Mouse (Mus musculus) MEL (cell line): ENCODE results near the gene Hoxa3. TPM values are rescaled to one million over a fixed set of nuclear protein-coding genes. Genes with fewer than 3 reads are reported as not detected.

Experiments used
- DNase-seq: peaks from one replicate; pipeline ENCODE4 v3.0.0; 2011; ENCODE audit warnings: low read depth, low spot score
- H3K27ac ChIP-seq: 2 replicates; pipeline ENCODE4 v1.5.1; 2012; ENCODE audit warnings: low read depth, mild to moderate bottlenecking, control low read depth, low read length, moderate library complexity; ENCODE audit not compliant: control insufficient read depth
- H3K27me3 ChIP-seq, 2 experiments: fragments of 150-350 bp in 1 of 2; sonication (generic) in 1 of 2; 2 replicates each; pipeline ENCODE4 v1.6.1; 2012; ENCODE audit warnings: low read length in 2 of 2, mild to moderate bottlenecking in 2 of 2, improper control_type of control experiment in 1 of 2, moderate library complexity in 1 of 2; ENCODE audit not compliant: insufficient read depth in 2 of 2, control insufficient read depth in 1 of 2
- H3K36me3 ChIP-seq, 2 experiments: 2 replicates each; pipeline ENCODE4 v1.6.1; 2012 to 2014; ENCODE audit warnings: low read length in 2 of 2, improper control_type of control experiment in 1 of 2, inconsistent platforms in 1 of 2, mild to moderate bottlenecking in 1 of 2; ENCODE audit not compliant: insufficient read depth in 2 of 2, control insufficient read depth in 1 of 2
- H3K4me1 ChIP-seq, 2 experiments: fragments of 150-350 bp in 1 of 2; sonication (generic) in 1 of 2; 2 replicates each; pipeline ENCODE4 v1.6.1; 2012; ENCODE audit warnings: low read length in 2 of 2, improper control_type of control experiment in 1 of 2, mild to moderate bottlenecking in 1 of 2; ENCODE audit not compliant: insufficient read depth in 2 of 2, control insufficient read depth in 1 of 2
- H3K4me3 ChIP-seq, 2 experiments: fragments of 150-350 bp in 1 of 2; sonication (generic) in 1 of 2; 2 replicates each; pipeline ENCODE4 v1.5.1; 2012; ENCODE audit warnings: low read depth in 2 of 2, low read length in 2 of 2, mild to moderate bottlenecking in 2 of 2, moderate library complexity in 2 of 2, control low read depth in 1 of 2, improper control_type of control experiment in 1 of 2; ENCODE audit not compliant: control insufficient read depth in 1 of 2, insufficient read depth in 1 of 2
- H3K79me2 ChIP-seq: 2 replicates; pipeline ENCODE4 v1.6.1; 2012; ENCODE audit warnings: mild to moderate bottlenecking, low read length, moderate library complexity; ENCODE audit not compliant: control insufficient read depth, poor library complexity, insufficient read depth
- H3K9ac ChIP-seq: 2 replicates; pipeline ENCODE4 v1.6.1; 2012; ENCODE audit warnings: low read depth, mild to moderate bottlenecking, control low read depth, low read length, moderate library complexity; ENCODE audit not compliant: control insufficient read depth, poor library complexity, severe bottlenecking
- H3K9me3 ChIP-seq: fragments of 150-350 bp; sonication (generic); replicated peaks from 2 replicates; pipeline ENCODE4 v1.6.1; 2012; ENCODE audit warnings: mild to moderate bottlenecking, low read length, improper control_type of control experiment, moderate library complexity; ENCODE audit not compliant: insufficient read depth
- E2F4 ChIP-seq: IDR thresholded peaks from 2 replicates; pipeline ENCODE4 v1.6.1; 2011; ENCODE audit warnings: low read depth, low read length, improper control_type of control experiment, borderline replicate concordance
- ELF1 ChIP-seq: IDR thresholded peaks from 2 replicates; pipeline ENCODE4 v1.6.1; 2014; ENCODE audit warnings: low read depth, mild to moderate bottlenecking, inconsistent platforms, low read length, improper control_type of control experiment, moderate library complexity
- EP300 ChIP-seq, 2 experiments: IDR thresholded peaks; 2 replicates each; pipeline ENCODE4 v1.6.1; 2011; ENCODE audit warnings: improper control_type of control experiment in 2 of 2, low read length in 2 of 2, low read depth in 1 of 2, mild to moderate bottlenecking in 1 of 2
- ETS1 ChIP-seq: IDR thresholded peaks from 2 replicates; pipeline ENCODE4 v1.6.1; 2012; ENCODE audit warnings: low read depth, mild to moderate bottlenecking, inconsistent platforms, low read length, improper control_type of control experiment, moderate library complexity
- HCFC1 ChIP-seq: IDR thresholded peaks from 2 replicates; pipeline ENCODE4 v1.6.1; 2012; ENCODE audit warnings: low read depth, mild to moderate bottlenecking, inconsistent platforms, low read length, improper control_type of control experiment, moderate library complexity
- KAT2A ChIP-seq: conservative IDR thresholded peaks from 2 replicates; pipeline ENCODE4 v1.6.1; 2012; ENCODE audit warnings: low read depth, low read length, improper control_type of control experiment, inconsistent platforms
- MAZ ChIP-seq: IDR thresholded peaks from 2 replicates; pipeline ENCODE4 v1.6.1; 2012; ENCODE audit warnings: low read depth, mild to moderate bottlenecking, inconsistent platforms, low read length, improper control_type of control experiment
- MXI1 ChIP-seq: IDR thresholded peaks from 2 replicates; pipeline ENCODE4 v1.6.1; 2011; ENCODE audit warnings: mild to moderate bottlenecking, low read depth, low read length, improper control_type of control experiment
- MYB ChIP-seq: IDR thresholded peaks from 2 replicates; pipeline ENCODE4 v1.6.1; 2011; ENCODE audit warnings: mild to moderate bottlenecking, low read depth, low read length, improper control_type of control experiment
- MYC ChIP-seq: IDR thresholded peaks from 2 replicates; pipeline ENCODE4 v1.6.1; 2011; ENCODE audit warnings: low read depth, mild to moderate bottlenecking, low read length, improper control_type of control experiment, moderate library complexity
- NELFE ChIP-seq: IDR thresholded peaks from 2 replicates; pipeline ENCODE4 v1.6.1; 2011; ENCODE audit warnings: low read depth, low read length, improper control_type of control experiment
- SIN3A ChIP-seq: IDR thresholded peaks from 2 replicates; pipeline ENCODE4 v1.6.1; 2012; ENCODE audit warnings: low read length, improper control_type of control experiment, inconsistent platforms
- TCF12 ChIP-seq: IDR thresholded peaks from 2 replicates; pipeline ENCODE4 v1.6.1; 2014; ENCODE audit warnings: low read depth, mild to moderate bottlenecking, inconsistent platforms, low read length, improper control_type of control experiment, moderate library complexity
- USF1 ChIP-seq: IDR thresholded peaks from 2 replicates; pipeline ENCODE4 v1.6.1; 2014; ENCODE audit warnings: low read depth, mild to moderate bottlenecking, inconsistent platforms, low read length, improper control_type of control experiment, moderate library complexity
- ZMIZ1 ChIP-seq: IDR thresholded peaks from 2 replicates; pipeline ENCODE4 v1.6.1; 2012; ENCODE audit warnings: low read depth, mild to moderate bottlenecking, inconsistent platforms, low read length, improper control_type of control experiment, moderate library complexity
- polyA plus RNA-seq, 2 experiments: library from polyadenylated mRNA; stranded (reverse) in 1 of 2; unstranded in 1 of 2; fragments of >175 nt in 1 of 2; fragments of >200 nt in 1 of 2; gene quantifications; 2 replicates each; pipeline versions ENCODE4 v1.2.1 to v1.2.4; 2012; ENCODE audit warnings: low replicate concordance in 2 of 2, low read depth in 1 of 2; ENCODE audit not compliant: insufficient read length in 2 of 2, insufficient read depth in 1 of 2, missing spikeins in 1 of 2
- total RNA-seq: library from RNA; depleted of rRNA; stranded (reverse); fragments of 300-350 nt; gene quantifications from 2 replicates; pipeline ENCODE4 v1.2.3, GENCODE M21; 2012

Hoxa3 gene
- total and polyA plus RNA-seq, 3 experiments: not detected

DNA sequence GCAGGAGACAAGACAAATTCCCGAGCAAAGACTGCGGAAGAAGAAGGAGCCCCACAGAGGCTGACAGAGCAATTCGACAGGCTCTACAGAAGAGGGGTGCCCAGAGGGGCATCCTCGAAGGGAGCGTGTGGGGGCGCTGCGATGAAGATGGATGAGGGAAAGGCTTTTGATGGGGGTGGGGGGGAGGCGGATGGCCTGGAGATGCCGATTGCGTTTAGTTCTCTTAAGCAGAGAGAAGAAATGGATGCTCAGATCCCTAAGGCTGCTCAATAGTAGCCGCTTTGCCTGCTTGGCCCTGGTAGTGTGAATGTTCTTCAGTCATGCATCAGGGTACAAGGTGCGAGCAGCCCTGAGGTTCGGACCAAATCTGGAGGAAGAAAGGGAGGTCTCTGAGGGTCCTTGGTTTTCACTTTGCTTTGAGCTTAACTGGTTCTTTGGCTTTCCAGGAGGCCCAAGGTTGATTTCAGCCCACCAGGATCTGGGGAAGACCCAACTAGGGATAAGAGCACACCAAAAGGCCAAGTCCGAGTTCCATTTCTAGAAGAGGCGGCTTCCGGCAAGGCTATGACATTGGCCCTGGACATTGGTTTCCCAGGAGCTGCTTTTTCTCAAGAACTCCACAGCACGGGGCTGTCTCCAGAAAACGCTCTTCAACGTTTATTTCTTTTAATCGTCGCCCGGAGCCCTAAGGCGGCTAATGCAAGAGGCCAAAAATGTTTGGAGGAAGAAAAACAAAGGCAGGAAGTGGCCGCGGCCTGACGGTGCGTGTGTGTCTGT lies 35.7 kb upstream of the Hoxa3 start:
- Histone ChIP-seq H3K9ac (no peak overlapping the region), H3K4me3 (no peak overlapping the region), H3K27ac (no peak overlapping the region), H3K9me3 (no peaks in the 10 kb centered on the region), H3K79me2 (no peaks in the 10 kb centered on the region)
- TF ChIP-seq ELF1 (no peak), TCF12 (no peak), ETS1 (no peak), NELFE (no peak), MYC (no peak), KAT2A (no peak), USF1 (no peak), EP300 (IDR thresholded peaks at IDR 0.05; ENCODE audit: low read depth in 1 of 2, low read length in 2 of 2) (no peak), MAZ (no peak), E2F4 (no peak), ZMIZ1 (no peak), HCFC1 (no peak)
- TF ChIP-seq, all 39 proteins: peak for 0
- DNase-seq: no peak
- Histone ChIP-seq H3K36me3 (no peaks in the 10 kb centered on the region), H3K27me3 (no peaks in the 10 kb centered on the region), H3K4me1 (no peaks in the 10 kb centered on the region)

DNA sequence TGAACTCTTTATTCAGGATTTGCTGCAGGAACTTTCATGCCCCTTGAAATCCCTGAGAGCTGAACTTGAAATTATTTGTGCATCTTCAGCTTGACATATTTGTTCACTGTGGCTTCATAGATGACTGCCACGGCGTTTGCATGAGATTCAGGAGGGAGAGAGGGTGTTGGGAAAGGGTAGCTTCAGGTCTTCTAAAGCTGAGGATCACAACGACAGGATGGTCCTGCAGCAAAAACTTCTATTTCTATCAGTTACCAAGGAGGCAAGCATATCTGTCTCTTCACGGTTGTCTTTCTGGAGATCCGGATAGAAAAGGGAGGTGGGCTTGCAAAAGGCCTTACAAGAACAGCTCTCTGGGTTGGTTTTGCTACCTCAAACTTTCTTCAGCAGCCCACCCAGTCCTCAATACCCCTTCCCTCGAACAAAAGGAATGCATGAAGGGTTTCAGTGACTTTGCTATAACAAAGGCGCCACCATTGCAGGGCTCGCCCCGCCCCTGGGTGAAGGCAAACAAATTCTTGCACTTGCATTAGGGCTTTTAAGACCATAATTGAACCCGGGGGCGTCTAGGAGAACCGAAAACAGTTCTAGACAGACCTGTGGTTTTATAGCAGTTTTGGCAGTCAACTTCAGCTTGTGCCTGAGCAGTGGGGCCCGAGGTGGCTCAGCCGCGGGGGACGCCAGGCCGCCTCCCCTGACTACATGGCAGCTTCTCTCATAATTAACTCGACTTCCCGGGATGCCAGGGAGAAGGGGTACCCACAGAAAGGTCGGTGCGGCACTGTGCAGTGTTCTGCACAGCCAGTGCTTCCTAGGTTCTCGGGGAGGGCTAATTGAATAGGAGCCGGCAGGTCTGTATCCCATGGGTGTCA lies 34.9 kb upstream of the Hoxa3 start:
- Histone ChIP-seq H3K9ac (no peak overlapping the region), H3K9me3 (no peaks in the 10 kb centered on the region), H3K4me3 (no peak overlapping the region), H3K27me3 (no peaks in the 10 kb centered on the region), H3K36me3 (no peaks in the 10 kb centered on the region), H3K79me2 (no peaks in the 10 kb centered on the region), H3K27ac (no peak overlapping the region), H3K4me1 (no peaks in the 10 kb centered on the region)
- TF ChIP-seq MYB: no peak
- no peak for TF ChIP-seq SIN3A
- no peak for TF ChIP-seq MXI1
- DNase-seq: no peak
